In the genomic region with DNA sequence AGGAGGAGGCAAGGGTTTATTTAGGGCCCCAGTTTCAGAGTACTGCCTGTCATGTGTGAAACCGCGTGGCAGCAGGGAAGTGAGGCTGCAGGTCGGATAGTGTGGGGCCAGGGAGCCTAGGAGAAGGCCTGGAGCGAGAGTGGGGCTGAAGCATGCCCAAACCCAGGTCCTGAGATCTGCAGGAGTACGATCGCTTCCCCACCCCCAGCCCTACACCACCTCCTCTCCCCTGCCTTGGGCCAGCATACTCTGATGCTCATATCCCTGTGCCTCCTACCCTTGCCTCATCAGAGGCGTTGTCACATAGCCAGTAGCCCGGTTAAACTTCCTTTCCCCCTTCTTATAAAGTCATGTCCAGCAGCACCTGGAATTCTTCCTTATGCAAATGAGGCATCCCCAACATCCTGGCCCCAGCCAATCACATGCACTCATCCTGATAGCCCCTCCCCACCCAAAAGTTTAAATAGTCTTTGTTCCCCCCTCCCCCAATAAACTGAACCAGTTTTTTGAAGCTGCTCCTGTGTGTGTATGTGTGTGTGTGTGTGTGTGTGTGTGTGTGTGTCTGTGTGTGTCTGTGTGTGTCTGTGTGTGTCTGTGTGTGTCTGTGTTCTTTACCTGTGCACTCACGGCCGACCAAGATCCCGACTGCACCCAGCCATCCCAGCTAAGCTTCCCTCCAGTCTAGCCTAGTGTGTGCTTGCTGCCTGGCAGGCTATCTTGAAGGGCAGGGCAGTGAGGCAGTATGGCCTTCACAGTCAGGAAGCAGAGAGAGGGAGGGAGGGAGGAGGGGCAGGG, we compare ENCODE assay signal across 18 mouse cellular contexts. TPM values are rescaled to one million over a fixed set of nuclear protein-coding genes. Genes with fewer than 3 reads are reported as not detected.
DNase-seq lines count a peak whose midpoint lies in the region; ATAC-seq lines count a peak whose summit lies in the region.
"Had no signal": no experiment of that assay in that cellular context is flagged by ENCODE, and none has a peak within 500 bp of the region (broad histone marks: within the 10 kb centered on the region; RNA-seq: fewer than 3 reads in every experiment).

No protein-coding gene starts in this region.

- peaks cover 7% of the 10 kb centered on the region for H3K36me3 ChIP-seq in heart, embryonic 16.5 days (ENCODE audit: control insufficient read depth, insufficient read depth)
- peaks cover 13% of the 10 kb centered on the region for H3K36me3 ChIP-seq in lung, embryonic 16.5 days (ENCODE audit: control insufficient read depth, insufficient read depth, low read length)
- no peaks in the 10 kb centered on the region for H3K36me3 ChIP-seq in intestine, embryonic 16.5 days (ENCODE audit: control insufficient read depth, insufficient read depth, low read length)
- H3K36me3 ChIP-seq: midbrain, embryonic 15.5 days had no signal

- H3K4me1 ChIP-seq in heart, embryonic 16.5 days (ENCODE audit: control insufficient read depth, insufficient read depth, low read length) = peaks cover 2% of the 10 kb centered on the region; the same call in 1 of the 2 replicates
- H3K4me1 ChIP-seq in lung, embryonic 16.5 days (replicated peaks; ENCODE audit: control insufficient read depth, insufficient read depth, low read length) = no peaks in the 10 kb centered on the region
- H3K4me1 ChIP-seq in intestine, embryonic 16.5 days (ENCODE audit: control insufficient read depth, insufficient read depth, low read length) = no peaks in the 10 kb centered on the region
- H3K4me1 ChIP-seq: limb, embryonic 12.5 days; midbrain, embryonic 15.5 days had no signal

- no peaks in the 10 kb centered on the region for H3K9me3 ChIP-seq in heart, embryonic 16.5 days (replicated peaks; ENCODE audit: control insufficient read depth, low read length)
- H3K9me3 ChIP-seq in lung, embryonic 16.5 days (ENCODE audit: control insufficient read depth, low read length) = no peaks in the 10 kb centered on the region
- H3K9me3 ChIP-seq in intestine, embryonic 16.5 days (ENCODE audit: control insufficient read depth, low read length) = no peaks in the 10 kb centered on the region
- H3K9me3 ChIP-seq: kidney, embryonic 15.5 days; limb, embryonic 12.5 days; midbrain, embryonic 15.5 days had no signal

- H3K4me3 ChIP-seq in heart, embryonic 16.5 days (ENCODE audit: low read length) = no peak overlapping the region
- no peak overlapping the region for H3K4me3 ChIP-seq in lung, embryonic 16.5 days (ENCODE audit: low read length)
- no peak overlapping the region for H3K4me3 ChIP-seq in intestine, embryonic 16.5 days (ENCODE audit: low read length)
- H3K4me3 ChIP-seq: kidney, embryonic 15.5 days; limb, embryonic 12.5 days; midbrain, embryonic 15.5 days had no signal

- no peak overlapping the region for H3K27ac ChIP-seq in heart, embryonic 16.5 days (ENCODE audit: low read length)
- no peak overlapping the region for H3K27ac ChIP-seq in lung, embryonic 16.5 days (ENCODE audit: low read length)
- no peak overlapping the region for H3K27ac ChIP-seq in intestine, embryonic 16.5 days (ENCODE audit: low read length)
- H3K27ac ChIP-seq: kidney, embryonic 15.5 days; limb, embryonic 12.5 days; midbrain, embryonic 15.5 days had no signal

- H3K9ac ChIP-seq in heart, embryonic 16.5 days (ENCODE audit: low read length) = no peak overlapping the region
- H3K9ac ChIP-seq in lung, embryonic 16.5 days (ENCODE audit: low read length) = no peak overlapping the region
- H3K9ac ChIP-seq in intestine, embryonic 16.5 days (ENCODE audit: low read depth, low read length) = no peak overlapping the region
- H3K9ac ChIP-seq: forebrain, postnatal 0 days; kidney, embryonic 15.5 days; limb, embryonic 12.5 days; liver, postnatal 0 days; midbrain, embryonic 15.5 days had no signal

- ATAC-seq in heart, embryonic 16.5 days (replicated peaks; ENCODE audit: extremely low read depth, insufficient read depth, low FRiP score) = 0 out of 2 replicates have a peak, but pooled peaks have one; percentile 49
- peak; percentile 75 for ATAC-seq in lung, embryonic 16.5 days (ENCODE audit: low read depth)
- peak; percentile 55; the same call in 1 of the 2 replicates for ATAC-seq in intestine, embryonic 16.5 days
- ATAC-seq in inflammation-experienced regulatory T-cells, adult 6 months = no peak
- ATAC-seq: forebrain, postnatal 0 days; liver, postnatal 0 days; midbrain, embryonic 15.5 days had no signal

- H3K27me3 ChIP-seq in heart, embryonic 16.5 days (ENCODE audit: control insufficient read depth, insufficient read depth, low read length) = no peaks in the 10 kb centered on the region
- H3K27me3 ChIP-seq in lung, embryonic 16.5 days (ENCODE audit: control insufficient read depth, insufficient read depth, low read depth, low read length) = no peaks in the 10 kb centered on the region
- H3K27me3 ChIP-seq in intestine, embryonic 16.5 days (replicated peaks; ENCODE audit: control insufficient read depth, insufficient read depth, low read length) = no peaks in the 10 kb centered on the region
- H3K27me3 ChIP-seq: kidney, embryonic 15.5 days; limb, embryonic 12.5 days; midbrain, embryonic 15.5 days had no signal

- DNase-seq in heart, postnatal 14 days = no peak
- DNase-seq in lung, adult 18-20 months = no peak
- DNase-seq in adrenal gland, adult 2 months = peak; percentile 69
- DNase-seq in liver = no peak
- DNase-seq: cerebellum, adult 11 months; forebrain, postnatal 0 days; gastrocnemius, postnatal 14 days; heart, postnatal 10 days; liver, postnatal 0 days; thymus, postnatal 36 days had no signal

- intact Hi-C loops in heart, postnatal 14 days (cut with DNase I) = no loop called here

- WGBS in heart, embryonic 16.5 days = 80% methylated on average over 11 of the region's 11 CpGs
- WGBS in lung, embryonic 16.5 days = 76% methylated on average over 11 of the region's 11 CpGs
- WGBS in intestine, embryonic 16.5 days = 82% methylated on average over 11 of the region's 11 CpGs

- H3K4me2 ChIP-seq in heart, embryonic 16.5 days (ENCODE audit: low read depth, low read length) = no peak overlapping the region
- H3K4me2 ChIP-seq in lung, embryonic 16.5 days (ENCODE audit: low read depth, low read length) = no peak overlapping the region
- H3K4me2 ChIP-seq in intestine, embryonic 16.5 days (ENCODE audit: low read depth, low read length) = no peak overlapping the region
- H3K4me2 ChIP-seq: kidney, embryonic 15.5 days; limb, embryonic 12.5 days; midbrain, embryonic 15.5 days had no signal

RNA-seq across cellular contexts. Expression of gene A730049H05Rik, which starts 36.9 kb away (rescaled TPM):
- polyA plus RNA-seq in heart, embryonic 16.5 days (2015; fragmentation: Nextera tagmentation; extraction: Ambion mirVana) = 2.3 and 2.5 TPM in 2 replicates
- under 1 TPM; 0.12 to 0.22 TPM for total RNA-seq in heart, postnatal 14 days (2021)
- 0.73 and 1.0 TPM in 2 replicates for polyA plus RNA-seq in lung, embryonic 16.5 days (2015; fragmentation: Nextera tagmentation; extraction: Ambion mirVana)
- total RNA-seq in adrenal gland, adult 2 months (2021) = 1 to 10 TPM; 1.9 to 5.3 TPM
- polyA plus RNA-seq in adrenal gland, adult 2 months (2012; rRNA removed) = 0.10 and 0.24 TPM in 2 replicates
- polyA plus RNA-seq in intestine, embryonic 16.5 days (2015; fragmentation: Nextera tagmentation; extraction: Ambion mirVana) = 0.27 and 0.38 TPM in 2 replicates
- polyA plus RNA-seq in inflammation-experienced regulatory T-cells, adult 6 months (2017; shearing (Covaris generic)) = under 1 TPM in 1 of 3 experiments, not detected in 2; 0.27 TPM
- total RNA-seq: gastrocnemius, postnatal 14 days had no signal
- polyA plus RNA-seq: liver, postnatal 0 days; neural tube, embryonic 11.5 days had no signal
